Mouse (Mus musculus) liver, embryonic 14.5 days (tissue): ENCODE data around the gene Meiob.

ENCODE experiments used
- CTCF ChIP-seq: IDR thresholded peaks from 2 replicates; pipeline ENCODE4 v1.5.1; 2016; ENCODE audit warnings: antibody characterized with exemption, low read depth, control low read depth
- EP300 ChIP-seq: IDR thresholded peaks from 2 replicates; pipeline ENCODE4 v1.6.1; 2016; ENCODE audit warnings: antibody characterized with exemption, low read depth

- TF ChIP-seq CTCF, result no peak
- TF ChIP-seq EP300, result no peak
Observed at GRCm38 (mm10) chr17:24799476-24799875, 4.6 kb upstream of the Meiob start.
